Mouse (Mus musculus): ENCODE results near the gene Zscan2.

Gene Zscan2

GRCm38 (mm10) chr7:80885666-80886065, 24.9 kb downstream of the Zscan2 start:
- no peak for DNase-seq (ENCODE audit: low spot score)

DNA sequence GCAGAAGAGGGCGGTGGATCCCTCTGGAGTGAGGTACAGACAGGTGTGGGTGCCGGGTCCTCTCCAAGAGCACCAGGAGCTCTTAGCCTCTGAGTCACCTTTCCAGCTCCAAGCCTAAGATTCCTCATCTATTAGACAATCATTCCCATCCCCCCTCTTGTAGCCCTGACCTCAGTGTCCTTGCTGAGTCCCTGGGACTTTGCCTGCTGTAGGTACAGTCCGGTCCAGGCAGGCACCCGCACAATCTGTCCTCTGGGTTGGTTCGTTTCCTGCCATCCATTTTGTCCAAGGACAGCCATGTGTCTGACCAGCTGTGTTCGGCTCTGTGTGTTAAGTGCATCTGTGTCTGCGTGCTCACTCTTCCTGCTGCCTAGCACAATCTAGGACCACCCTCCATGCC, 27.9 kb downstream of the Zscan2 start:
- peak; percentile 21 for DNase-seq (ENCODE audit: low spot score)

- DNase-seq (ENCODE audit: low spot score), result peak; percentile 71
Observed at GRCm38 (mm10) chr7:80889021-80889511, 28.3 kb downstream of the Zscan2 start.

DNA sequence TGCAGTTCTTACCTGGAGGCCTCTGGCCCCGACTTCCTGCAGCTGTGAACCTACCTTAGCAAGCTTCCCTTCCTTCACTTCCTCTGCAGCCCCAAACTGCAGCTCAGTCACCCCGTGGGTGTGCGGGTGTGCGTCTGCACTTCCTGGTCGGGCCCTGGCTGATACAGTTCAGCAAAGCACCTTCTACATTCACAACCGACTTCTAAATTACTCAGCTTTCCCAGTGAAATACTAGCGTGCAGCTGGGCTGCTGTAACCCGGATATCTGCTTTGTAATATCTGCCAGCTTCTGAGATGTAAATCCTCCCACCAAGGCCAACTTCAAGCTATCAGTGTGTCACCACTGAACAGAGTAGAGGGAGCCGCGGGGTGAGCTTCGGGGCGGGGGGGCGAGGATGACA, 29.1 kb downstream of the Zscan2 start:
- no peak for DNase-seq (ENCODE audit: low spot score)

- DNase-seq (ENCODE audit: low spot score), result no peak
Observed at GRCm38 (mm10) chr7:80893086-80893752, 32.5 kb downstream of the Zscan2 start.

GRCm38 (mm10) chr7:80893753-80894129, 33.0 kb downstream of the Zscan2 start:
- no peak for DNase-seq (ENCODE audit: low spot score)

DNA sequence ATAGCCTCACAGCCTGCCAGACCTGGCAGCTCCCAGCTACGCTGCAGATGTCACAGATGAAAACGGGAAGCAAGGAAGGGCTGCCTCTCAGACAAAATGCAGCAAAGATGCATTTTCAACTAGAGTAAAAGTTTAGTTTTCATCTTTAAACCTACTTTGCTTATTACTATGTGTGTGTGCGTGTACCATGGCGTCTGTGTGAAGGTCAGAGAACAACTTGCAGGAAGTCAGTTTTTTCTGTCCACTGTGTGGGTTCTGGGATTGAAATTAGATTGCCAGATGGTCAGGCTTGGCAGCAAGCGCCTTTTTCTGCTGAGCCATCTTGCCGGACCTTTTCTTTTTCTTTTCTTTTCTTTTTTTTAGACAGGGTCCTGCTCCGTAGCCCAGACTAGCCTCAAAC, 33.5 kb downstream of the Zscan2 start:
- no peak for DNase-seq (ENCODE audit: low spot score)

- no peak for DNase-seq (ENCODE audit: low spot score)
Observed at GRCm38 (mm10) chr7:80894815-80895519, 34.2 kb downstream of the Zscan2 start.

DNA sequence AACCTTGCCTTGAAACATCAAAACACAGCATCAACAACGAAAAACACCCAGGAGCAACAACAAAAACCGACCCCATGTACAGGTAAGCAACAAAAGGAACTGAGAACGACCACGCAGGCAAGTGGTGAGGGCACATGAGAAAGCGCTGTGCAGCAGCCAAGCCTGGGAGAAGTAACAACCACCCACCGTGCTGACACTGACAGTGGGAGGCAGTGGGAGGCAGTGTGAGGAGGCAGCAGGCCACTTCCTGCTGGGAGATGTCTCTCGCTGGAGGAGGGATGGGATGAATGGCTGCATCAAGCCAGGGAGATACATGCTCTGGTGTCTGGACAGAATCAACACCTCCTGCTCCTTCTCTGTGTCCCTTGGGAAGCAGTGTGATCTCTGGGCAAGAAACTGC, 36.4 kb downstream of the Zscan2 start:
- no peak for DNase-seq (ENCODE audit: low spot score)

- no peak for DNase-seq (ENCODE audit: low spot score)
Observed at GRCm38 (mm10) chr7:80897721-80898120, 37.0 kb downstream of the Zscan2 start.

DNA sequence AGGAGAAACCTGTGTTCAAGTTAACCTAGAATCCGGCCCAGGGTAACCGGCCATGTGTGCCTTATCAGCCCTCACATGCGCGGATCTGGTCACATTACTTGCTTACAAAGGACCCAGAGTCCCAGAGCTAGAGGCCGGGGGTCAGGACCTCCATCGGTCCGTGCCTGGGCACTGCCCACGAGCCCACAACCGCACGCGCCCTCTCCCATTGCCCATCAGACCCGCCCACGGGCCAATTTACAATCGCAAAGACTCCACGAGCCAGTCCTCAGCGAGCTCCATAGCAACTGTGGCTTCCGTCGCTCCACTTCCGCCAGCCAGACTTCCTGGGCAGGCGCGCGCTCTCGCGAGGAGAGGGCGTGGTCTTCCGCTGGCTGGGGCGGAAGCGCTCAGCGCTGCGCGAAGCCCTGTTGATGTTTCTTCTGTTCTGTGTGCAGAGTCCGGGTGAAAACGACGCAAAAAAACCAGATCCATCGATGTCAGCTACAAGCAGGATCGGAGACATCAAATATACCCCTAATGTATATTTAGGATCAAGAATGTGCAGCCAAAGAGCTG, 40.3 kb downstream of the Zscan2 start, which contains the start of gene Wdr73:
Wdr73 (minus strand) TSS at position 326 of the 558 bp plus-strand sequence.
- DNase-seq (ENCODE audit: low spot score), result peak; percentile 92

- DNase-seq (ENCODE audit: low spot score), result no peak
Observed at GRCm38 (mm10) chr7:80901541-80902274, 41.0 kb downstream of the Zscan2 start.

- no peak for DNase-seq (ENCODE audit: low spot score)
Observed at GRCm38 (mm10) chr7:80903625-80904422, 43.1 kb downstream of the Zscan2 start.

DNA sequence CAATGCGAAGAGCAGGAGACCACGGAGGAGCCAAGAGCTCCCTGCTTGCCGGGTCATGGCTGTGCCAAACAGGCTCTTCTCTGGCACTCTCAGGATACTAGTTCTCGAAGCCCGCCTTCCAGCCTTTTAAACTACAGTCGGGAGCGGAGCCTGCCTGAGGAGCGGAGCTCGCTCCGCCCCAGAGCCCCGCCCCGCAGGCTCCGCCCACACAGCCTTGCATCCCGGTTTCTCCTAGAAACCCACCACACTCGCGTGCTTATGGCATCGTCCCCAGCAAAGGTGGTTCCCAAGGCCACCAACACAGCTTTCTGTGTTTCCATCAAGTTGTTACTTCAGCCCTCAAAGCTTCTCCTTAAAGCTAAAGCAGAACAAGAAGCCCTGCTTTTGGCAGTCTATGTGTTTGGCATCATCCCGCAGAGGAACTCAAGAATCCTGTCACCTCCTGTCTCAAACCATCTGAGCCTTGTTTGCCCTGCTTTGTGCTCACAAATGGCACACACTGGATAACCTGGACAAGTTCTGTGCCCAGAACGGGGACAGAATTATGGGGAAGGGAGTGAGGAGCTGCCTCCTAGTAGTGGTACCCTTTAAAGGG, 44.3 kb downstream of the Zscan2 start, which contains the start of gene Nmb:
Nmb (minus strand) TSS at position 156 of the 595 bp plus-strand sequence.
- DNase-seq (ENCODE audit: low spot score), result peak; percentile 53

DNA sequence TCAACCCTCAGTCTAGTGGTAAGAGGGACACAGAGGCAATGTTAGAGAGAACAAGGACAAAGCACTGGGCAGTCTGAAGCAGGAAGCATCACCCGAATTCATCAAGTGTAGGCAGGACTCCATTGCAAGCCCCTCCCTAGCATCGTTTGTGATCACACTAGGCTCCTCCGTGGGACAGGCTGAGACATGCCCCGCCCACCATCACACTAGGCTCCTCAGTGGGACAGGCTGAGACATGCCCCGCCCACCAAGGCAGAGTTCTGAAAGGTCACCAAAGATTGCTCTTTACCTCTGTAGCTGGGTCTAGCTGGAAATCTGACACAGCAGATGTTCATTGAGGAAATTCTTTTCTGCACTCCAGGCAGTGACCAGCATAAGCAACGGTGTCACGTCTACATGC, 50.3 kb downstream of the Zscan2 start:
- DNase-seq (ENCODE audit: low spot score), result no peak

- DNase-seq (ENCODE audit: low spot score), result no peak
Observed at GRCm38 (mm10) chr7:80912496-80912895, 51.8 kb downstream of the Zscan2 start.

- DNase-seq (ENCODE audit: low spot score), result no peak
Observed at GRCm38 (mm10) chr7:80917916-80918465, 57.3 kb downstream of the Zscan2 start.

- DNase-seq (ENCODE audit: low spot score), result no peak
Observed at GRCm38 (mm10) chr7:80918982-80919646, 58.4 kb downstream of the Zscan2 start.

DNA sequence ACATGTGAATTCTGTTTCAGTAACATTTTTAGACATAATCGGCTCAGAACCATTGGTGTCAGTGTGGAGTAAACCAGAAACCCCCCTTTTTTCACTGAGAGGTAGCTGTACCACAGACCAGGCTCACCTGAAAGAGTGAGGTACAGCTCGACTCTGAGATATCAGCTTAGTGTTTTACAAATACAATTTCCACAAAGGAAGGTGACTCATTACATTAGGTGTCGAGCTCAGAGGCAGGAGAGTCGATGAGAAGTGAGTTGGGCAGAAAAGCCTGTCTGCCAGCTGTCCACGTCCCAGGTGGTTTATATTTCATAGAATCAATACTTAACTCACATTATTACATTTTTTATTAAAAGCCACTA, 58.9 kb downstream of the Zscan2 start:
- DNase-seq (ENCODE audit: low spot score), result no peak

DNA sequence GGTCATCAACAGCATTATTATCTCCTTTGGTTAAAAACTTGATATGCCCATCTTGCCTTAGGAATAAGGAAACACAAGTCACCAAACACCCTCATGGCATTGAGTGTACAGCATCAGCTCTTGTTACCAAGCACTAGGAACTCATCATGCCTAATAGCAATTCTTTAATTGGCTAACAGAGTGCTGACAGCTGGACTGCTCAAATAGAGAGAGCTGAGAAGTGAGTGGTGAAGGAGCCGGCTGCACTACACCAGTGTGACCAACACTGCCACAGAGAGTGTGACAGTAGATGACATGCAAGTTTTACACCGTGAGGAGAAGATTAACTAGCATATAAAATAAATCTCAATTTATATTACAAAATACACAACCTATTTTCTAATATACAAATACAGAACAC, 62.4 kb downstream of the Zscan2 start:
- DNase-seq (ENCODE audit: low spot score), result no peak
